Mouse (Mus musculus) activated CD4-positive, CD25-positive, alpha-beta regulatory T cell, adult 4 months (primary cell): Measurements from ENCODE around the gene Csf3. TPM values are rescaled to one million over a fixed set of nuclear protein-coding genes. Genes with fewer than 3 reads are reported as not detected.
"Not testable (repeated sequence)": the region's sequence is repeated elsewhere in the genome, so short reads cannot be mapped to it uniquely, and the experiment has no call there.

Source experiments
- ATAC-seq: one replicate; pipeline ENCODE4 v1.8.0; 2017
- polyA plus RNA-seq, 2 experiments: library from polyadenylated mRNA; unstranded; fragments of 100-300 nt; shearing (Covaris generic); gene quantifications; one replicate each; pipeline ENCODE4 v1.2.1; 2017

Gene Csf3
- polyA plus RNA-seq, 2 experiments from 2014 or later: not detected

DNA sequence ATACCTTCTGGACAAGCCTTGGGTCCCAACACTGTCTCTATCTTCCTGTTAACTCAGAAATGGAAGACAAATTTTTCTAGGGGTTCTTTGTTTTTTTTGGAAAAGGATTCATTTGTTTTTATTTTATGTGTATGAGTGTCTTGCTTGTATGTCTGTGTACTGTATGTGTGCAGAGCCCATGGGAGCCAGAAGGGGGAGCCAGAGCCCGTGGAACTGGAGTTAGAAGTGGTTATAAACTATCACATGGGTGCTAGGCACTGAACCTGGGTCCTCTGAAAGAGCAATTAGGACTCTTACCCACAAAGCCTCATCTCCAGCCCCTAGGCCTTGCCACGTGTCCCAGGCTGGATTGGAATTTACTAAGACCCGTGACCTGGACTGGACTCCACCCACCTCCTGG is 33.0 kb downstream of the Csf3 start:
- no peak for ATAC-seq

DNA sequence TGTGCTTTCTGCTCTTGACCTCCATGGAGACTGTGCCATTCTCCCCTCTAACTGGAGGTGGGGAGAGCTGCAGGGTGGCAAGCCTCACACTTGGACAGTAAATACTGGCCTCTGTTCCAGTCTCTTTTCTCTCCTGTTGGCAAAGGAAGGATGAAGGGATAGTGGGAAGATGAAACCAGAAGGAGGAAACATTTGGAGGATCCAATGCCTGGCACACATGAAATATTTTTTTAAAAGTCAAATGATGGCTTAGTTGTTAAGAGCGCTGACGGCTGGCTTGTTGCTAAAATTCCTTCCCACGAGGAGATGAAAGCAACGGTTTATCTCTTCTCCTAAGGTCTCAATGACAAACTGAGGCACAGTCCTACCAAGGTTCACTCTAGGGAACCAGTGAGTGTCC is 34.0 kb downstream of the Csf3 start:
- ATAC-seq: no peak

DNA sequence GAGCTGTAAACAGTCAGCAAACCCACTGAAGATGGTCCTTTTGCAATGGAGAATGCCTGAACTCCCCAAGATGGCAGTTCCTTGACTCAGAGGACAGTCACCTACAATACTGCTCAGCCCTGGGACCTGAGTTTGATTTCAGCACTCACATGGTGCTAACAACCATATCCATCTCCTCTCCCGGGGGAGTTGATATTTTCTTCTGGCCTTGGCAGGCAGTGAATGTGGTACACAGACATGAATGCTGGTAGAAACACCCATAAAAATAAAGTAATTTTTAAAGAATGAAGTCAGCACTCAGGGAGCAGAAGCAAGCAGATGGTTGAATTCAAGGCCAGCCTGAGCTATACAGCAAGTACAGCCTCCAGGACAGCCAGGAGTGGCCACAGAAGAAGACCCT is 35.1 kb downstream of the Csf3 start:
- no peak for ATAC-seq

DNA sequence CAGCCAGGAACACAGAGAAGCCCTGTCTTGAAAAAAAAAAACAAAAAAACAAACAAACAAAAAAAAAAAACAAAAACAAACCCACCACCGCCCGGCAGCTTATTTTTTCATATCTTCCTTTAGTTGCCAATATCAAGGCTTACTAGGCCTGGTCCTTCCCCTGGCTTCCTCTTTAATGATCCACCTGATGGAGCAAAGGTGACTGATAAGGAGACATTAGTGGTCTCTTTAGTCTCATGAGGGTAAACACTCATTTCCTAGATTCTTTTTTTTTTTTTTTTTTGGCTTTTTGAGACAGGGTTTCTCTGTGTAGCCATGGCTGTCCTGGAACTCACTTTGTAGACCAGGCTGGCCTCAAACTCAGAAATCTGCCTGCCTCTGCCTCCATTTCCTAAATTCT is 36.2 kb downstream of the Csf3 start:
- not testable (repeated sequence) for ATAC-seq

DNA sequence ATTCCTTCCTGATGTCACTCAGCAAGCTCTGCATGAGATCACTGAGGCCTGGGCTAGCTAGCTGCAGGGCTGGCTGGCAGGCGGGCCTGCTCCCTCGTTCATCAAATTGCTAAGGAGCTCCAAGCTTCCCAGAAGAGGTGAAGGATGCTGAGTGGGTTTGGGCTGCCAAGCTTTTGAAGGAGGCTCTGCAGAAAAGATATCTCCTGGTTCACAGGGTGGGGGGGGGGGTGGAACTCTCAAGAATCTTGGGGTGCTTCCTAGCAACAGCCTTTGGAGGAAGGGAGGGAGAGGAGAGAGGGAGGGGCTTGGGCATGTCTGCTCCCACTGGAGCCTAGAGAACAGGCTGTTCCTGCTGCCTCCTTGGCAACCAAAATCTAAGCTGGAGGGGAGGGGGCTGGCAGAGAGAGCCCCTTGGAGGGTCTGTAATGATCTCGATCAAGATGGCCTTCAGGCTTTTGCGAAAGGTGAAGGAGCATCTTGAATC is 37.4 kb downstream of the Csf3 start:
- no peak for ATAC-seq

DNA sequence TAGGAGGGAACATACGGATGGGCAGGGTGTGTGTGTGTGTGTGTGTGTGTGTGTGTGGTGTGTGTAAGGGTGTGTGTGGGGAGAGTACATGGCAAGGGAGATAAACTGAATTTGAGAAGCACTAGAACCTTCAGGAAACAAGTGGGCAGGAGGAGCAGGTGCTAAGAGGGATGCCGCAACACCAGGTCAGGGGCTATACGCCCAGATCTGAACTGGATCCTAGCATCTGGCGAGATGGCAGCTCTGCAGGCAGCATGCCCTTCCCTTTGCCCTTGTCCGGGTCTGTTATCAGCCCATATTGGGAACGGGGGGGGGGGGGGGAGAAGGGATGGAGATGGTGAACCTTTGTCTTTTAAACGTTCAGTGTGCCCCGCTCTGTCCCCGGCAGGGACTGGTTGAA is 37.9 kb downstream of the Csf3 start:
- no peak for ATAC-seq

DNA sequence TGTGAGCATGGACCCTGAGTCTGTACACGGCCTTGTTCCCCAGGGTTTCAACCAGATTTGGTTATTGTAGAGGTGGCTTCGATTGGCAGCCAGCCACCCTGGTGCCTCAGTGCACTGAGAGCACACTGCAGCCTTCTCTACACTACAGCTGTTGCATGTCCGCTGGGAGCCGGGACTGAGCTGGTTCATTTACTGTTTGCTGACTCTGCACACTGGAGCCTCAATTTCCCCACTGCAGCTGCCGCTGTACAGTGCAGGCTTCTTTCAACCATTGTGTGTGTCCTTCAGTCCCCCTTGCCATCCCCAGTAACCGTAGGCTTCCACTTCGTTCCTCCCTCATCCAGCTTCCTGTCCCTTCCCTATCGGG is 38.9 kb downstream of the Csf3 start:
- no peak for ATAC-seq

DNA sequence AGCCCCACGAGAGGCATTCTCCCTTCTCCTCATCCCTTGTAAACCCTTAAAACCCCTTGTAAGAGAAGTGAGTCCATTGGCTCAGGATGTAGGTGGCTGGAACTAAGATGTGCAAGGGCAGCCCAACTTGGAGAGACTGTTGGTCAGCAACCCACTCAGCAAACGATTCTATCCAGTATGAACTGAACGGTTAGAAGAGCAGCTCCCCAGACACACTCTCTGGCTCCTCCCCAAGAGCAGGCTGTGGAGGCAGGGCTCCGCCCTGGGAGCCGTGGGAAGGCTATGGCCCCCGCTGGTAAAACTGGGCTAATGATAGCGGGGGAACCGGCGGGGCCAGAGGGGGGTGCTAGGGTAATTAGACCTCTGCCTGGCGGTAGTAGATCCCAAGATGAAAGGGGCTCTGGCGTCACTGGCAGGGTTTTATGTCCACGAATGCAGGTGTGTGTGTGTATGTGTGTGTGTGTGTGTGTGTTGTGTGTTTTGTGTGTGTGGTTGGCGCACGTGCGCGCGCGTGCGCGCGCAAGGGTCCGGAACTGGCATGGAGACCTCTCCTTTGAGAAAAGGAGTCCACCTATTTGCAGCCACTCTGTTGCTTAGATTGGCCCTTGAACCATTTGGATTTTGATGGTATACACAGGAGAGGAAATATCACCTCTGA is 39.5 kb downstream of the Csf3 start, which contains the start of gene Thra:
Thra (plus strand) TSS at position 246 of the 658 bp plus-strand sequence.
- peak; percentile 24 for ATAC-seq

DNA sequence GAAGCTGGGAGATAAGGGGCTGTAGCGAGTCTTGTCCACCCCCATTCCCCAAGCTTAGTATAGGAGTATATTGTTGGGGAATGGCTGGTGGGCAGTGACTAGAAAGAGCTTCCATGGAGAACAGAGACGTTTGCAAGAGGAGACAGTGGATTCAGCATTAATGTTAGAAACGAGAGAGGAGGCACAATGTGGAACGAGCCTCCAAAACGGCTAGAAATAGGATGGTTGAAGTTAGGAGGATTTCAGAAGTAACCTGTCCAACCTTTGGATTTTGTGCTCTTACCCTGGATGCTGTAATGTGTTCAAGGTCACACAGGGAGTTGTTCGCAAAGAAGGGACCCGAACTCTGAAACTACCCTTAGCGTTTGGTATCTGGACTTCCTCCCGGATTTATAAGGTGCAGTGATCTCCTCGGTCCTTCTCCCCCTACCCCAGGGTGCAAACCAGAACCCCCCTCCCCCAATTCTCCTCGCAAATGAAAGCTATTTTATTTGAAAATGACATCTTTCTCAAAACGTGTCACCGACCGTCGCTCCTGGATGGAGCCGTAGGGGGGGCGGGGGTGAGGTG is 40.1 kb downstream of the Csf3 start:
- no peak for ATAC-seq

DNA sequence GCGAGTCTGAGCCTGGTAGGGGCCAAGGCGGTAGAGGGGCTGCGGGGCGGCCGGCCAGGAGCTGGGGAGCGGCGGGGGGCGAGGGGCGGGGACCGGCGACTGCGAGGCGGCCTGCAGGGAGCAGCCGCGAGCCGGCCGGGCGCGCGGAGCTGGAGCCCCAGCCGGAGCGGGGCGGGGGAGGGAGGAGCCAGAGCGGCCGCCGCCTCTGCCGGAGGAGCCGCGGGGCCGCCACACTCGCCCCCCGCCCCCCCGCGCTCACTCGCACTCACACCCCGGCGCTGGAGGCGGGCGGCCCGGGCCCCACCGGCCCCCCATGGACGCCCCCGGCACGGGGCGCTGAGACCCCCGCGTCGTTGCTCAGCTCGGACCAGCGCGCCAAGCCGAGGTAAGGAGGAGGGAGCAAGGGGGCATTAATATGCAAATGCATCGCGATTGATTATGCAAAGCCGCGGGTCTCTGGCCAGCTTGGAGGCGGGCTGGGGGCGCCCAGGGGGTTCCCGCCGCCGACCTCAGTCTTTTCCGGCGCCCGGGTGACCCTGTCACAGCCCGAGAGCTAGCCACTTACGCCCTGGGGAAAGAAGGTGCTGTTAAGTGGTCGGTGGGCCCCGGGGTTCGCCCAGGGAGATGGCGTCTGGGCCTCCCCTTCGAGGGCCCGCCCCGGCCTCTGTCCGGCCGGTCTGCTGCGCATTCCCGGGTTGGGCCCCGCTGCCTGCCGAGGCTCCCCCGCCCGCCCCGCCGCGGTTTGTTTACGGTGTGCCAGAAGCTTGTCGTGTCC is 40.7 kb downstream of the Csf3 start:
- peak; percentile 77 for ATAC-seq

DNA sequence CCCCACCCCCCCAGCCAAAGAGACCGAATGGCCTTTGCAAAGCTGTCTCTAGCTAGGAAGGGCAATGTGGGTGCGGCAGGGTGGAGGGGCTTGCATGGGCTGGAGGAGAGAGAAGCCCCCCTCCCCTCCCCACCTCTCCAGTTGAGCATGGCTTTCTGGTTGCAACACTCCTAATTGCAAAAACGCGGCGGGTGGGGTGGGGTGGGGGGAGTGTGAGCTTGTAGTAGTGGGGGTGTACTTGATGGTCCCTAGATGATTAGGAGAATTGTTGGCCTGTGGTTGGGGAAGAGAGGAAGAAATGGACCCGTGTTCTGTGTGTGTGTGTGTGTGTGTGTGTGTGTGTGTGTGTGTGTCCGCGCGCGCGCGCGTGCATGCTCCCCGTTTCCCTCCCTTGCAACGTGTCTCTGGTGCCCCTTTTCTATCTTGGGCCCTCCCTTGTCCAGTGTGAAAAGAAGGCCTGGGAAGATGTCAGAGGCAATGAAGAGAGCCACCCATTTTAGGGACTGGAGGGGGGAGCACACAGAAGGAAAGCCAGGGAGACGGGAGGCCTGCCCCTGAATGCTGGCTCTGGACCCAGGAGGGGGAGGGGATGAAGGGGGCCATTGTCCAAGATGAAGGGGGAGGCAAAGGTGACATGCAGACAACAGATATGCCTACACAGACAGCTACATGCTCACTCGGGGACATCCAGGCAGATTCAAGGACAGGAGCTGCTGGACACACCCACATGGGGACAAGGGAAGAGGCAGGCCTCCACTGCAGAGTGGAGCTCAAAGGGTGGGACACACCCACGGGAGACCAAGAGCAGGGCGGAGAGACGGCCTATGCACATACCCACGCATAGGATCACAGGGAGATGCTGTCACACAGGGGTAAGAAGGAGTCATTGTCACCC is 41.6 kb downstream of the Csf3 start:
- no peak for ATAC-seq

DNA sequence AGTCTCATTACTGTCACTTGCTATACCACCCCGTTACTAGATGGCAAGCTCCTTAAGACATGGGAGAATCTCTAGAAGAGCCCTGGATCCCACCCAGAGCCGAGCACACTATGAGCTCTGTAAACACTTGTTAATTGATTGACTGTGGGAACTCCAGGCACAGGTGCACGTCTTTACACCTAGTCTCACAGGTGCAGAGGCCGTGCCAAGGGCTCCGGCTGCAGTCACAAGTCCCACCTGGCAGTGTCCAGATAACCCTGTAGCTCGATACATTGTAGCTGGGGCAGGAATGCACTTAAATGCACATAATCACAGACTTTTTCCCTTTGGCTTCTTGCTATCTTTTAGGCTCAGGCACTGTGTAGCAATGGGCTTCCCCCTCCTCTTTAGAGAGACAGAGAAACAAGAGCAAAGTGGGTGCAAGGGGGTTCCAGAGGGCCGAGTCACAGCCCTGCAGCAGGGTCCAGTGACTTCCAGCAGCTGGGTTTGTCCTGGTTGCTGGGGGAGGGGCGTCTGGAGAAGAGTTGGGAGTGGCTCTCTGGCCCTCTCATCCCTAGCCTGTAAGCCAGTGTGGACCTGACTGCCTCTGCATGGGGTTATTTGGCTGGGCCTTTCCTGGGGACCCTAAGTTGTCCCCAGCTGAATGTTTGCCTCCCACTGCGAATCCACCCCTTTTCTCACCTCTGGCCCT is 42.7 kb downstream of the Csf3 start:
- ATAC-seq: no peak

DNA sequence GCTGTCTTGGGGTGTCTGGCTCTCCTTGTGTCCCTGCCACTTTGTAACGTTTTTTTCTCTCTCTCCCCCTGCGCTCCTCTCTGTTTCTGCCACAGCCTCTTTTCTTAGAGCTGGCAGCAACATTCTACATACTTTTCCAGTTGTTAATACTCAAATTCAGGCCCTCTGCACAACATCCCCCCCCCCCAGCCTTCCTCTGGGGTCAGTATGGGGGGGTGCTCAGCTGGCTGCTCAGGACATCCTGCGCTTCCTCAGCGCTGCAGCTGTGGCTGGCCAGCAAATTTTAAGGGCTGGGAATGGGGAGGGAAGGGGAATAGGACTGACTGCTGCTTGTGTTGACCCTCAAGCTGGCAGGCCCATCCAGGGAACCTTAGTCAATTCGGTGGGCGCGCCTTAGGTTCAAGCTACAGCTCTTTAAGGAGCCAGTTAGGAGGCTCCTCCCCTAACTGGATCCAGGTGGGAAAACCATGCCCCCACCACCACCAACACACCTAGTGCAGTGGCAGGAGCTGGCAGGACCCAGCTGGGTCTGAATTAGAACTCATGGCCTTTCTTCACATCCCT is 43.5 kb downstream of the Csf3 start:
- no peak for ATAC-seq

DNA sequence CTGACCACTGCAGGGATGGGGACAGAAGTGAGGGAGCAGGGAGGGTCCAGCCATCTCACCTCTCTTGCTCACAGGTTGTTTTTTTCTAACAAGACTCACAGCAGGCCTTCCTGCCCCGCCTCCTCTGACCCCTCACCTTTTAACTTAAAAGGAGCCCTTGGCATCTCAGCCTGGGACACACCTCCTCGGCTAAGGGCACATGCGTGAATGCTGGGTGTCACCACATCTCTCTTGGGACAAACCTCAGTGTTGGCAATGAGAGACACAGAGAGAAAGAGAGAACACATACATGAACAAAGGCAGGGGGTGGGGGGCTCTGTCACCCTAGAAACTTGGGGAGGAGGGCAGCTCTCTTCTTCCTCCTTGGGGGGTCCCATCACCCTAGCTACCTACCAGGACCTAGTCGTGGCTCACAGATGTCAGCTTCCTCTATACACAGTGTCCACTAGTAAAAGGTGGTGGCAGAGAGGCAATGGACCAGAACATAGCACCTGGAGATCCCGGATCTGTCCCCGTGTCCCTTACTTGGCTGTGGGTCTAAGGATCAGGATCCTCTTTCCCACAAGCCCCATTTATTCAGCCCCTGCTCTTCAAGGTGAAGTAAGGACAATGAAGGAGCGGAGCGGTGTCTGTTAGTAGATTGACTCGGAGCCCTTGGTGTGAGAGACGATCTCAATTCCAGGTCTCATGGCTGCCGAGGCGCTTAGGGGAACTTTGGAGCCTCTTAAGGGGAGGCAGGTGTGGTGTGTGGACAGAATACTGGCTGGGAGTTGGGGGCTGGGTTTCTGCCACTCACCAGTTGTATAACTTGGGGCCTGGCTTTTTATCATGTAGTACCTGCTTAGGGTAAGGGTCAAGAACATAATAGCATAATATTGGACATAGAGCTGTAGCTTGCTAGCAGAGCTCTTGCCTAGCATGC is 45.1 kb downstream of the Csf3 start:
- ATAC-seq: no peak

DNA sequence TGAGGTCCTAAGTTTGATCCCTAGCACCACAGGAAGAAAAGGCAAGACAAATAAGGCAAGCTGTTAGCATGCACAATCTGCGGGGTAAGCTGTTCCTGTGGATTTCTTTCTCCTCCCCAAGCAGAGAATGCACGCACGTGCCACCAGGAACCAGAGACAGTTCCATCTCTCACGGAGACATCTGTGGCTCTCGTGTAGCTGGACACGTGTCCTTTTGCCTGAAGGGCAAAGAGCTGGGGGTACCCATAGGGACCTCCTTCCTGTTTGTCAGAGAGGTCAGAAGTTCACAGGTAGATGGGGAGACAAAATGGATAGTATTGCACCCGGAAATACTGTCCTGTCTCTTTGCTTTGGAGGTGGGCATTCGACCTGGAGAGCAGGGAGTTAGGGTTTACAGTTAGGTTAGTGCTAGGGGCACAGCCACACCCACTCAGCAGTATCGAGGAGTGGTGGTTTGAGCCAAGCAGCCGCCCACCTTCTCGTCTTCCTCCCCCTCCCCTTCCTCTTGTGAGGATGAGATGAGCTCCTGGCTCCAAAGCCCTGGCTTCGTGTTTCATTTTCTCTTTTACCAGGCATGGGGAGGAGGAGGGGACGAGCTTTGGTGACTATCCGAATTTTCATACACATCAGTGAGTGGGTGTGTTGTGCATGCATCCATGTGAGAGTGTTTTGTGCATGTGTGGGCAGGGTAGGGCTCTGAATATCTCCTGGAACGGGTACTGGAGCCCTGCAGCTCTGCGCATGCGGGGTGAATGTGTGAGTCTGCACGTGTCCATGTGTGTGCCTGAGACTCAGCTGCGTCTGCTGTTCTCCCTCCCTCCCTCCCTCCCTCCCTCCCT is 46.0 kb downstream of the Csf3 start:
- peak; percentile 62 for ATAC-seq

DNA sequence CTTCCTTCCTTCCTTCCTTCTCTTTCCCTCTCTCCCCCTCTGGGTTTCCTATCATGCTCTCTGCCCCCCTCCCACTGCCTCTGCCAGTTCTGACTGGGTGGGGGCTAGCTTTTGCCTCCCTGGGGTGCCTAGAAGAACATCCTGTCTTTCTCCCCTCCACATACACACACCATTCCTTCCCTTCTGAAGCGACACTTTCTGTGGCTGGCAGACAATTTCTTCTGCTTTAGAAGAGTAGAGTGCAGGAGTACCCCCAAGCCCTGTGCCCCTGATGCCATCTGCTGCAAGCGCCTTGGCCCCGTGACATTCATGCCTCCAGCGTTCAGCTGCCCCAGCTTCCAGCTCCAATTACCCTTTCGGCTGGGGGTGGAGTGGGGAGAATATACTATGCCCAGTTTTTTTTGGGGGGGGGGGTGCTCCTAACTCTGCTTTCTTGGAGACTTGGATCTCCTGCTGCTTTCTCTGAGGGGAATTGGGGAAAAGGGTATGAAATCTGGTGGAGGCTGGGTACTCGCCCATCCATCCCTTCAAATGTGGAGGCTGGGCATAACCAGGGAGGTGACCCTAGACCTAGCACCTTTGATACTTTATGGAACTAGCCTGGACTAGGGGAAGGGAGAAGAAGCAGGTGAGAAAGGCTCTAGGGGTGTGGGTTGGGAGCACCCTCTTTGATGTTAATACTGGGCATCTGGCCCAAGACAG is 46.9 kb downstream of the Csf3 start:
- ATAC-seq: peak; percentile 29

DNA sequence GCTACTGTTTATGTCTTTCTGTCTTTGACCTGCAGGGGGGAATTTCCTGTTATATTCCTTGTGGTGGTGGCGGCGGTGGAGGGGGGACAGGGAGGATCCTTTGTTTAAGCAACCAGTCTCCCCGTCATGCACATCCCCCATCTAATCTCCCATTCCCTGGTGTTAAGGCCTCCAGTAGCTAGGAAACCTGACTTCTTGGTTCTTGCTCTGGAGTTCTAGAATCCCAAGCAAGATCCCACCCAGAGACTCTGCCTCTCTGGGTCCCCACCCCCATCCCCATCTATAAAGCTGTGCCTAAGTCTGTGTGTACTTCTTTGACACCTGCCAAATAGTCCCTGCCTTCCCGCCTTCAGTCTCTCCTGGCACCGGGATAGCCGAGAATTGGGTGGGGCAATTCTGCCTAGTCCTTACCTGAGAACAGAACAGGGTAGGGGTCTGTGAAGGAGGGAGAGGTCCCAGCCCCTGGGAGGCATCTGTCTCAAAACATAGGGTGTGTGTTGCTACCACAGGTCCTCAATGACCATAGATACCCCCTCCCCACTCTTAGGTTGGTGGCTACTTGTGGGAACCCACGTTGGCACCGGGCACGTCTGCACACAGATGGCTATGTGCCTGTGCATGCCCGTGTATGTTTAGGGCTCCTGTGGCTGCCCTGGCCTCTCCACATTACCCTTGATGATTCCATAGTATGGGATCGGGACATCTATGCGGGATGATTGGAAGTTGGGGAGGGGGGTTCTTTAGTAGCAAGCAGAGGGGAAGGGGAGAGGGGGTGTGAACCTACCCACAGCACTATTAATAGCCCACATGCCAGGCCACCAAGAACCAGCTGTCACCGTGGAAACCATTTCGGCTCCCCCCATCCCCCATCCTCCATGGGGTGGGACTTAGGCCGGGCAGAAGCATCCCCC is 47.7 kb downstream of the Csf3 start:
- no peak for ATAC-seq

DNA sequence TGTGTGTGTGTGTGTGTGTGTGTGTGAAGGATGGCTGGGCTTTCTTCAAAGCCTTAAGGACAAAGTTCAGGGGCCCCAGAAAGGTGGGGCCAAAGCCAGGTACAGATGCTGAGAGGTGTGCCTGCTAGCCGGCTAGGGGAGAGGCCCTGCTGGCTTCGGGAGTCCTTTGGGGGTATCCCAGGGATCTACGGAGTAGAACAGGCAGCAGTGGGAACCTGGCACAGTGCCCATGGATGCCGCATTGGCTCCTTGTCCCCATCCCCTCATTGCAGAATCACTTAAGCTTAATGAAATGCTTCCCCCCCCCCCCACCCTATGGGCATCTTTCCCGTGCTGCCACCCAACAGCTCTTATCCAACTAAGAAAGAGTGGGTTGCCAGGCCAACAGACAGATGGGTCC is 48.7 kb downstream of the Csf3 start:
- ATAC-seq: no peak
